Mouse (Mus musculus): ENCODE measurements around the gene Itga1. TPM values are rescaled to one million over a fixed set of nuclear protein-coding genes. Genes with fewer than 3 reads are reported as not detected.
A peak's percentile ranks its signal among the peaks of the same experiment; 100 is the strongest.

The Itga1 gene
- polyA plus RNA-seq, 1 experiment = 16.5 TPM

GRCm38 (mm10) chr13:114980831-114981419, 120.8 kb downstream of the Itga1 start:
- H3K27me3 ChIP-seq (replicated peaks; ENCODE audit: control insufficient read depth, insufficient read depth, low read length) = no peaks in the 10 kb centered on the region
- H3K36me3 ChIP-seq (ENCODE audit: control insufficient read depth, insufficient read depth, low read length) = peaks cover 4% of the 10 kb centered on the region; the same call in 1 of the 2 replicates
- H3K4me3 ChIP-seq (ENCODE audit: insufficient read depth, low read depth, low read length) = no peak overlapping the region
- 55% methylated on average over 10 of the region's 10 CpGs for WGBS
- peak; percentile 43 for TF ChIP-seq CTCF (conservative IDR thresholded peaks at IDR 0.05; ENCODE audit: insufficient read depth, insufficient read length, low read depth, low read length)
- TF ChIP-seq POLR2A (IDR thresholded peaks at IDR 0.05; ENCODE audit: low read depth, low read length) = no peak
- DNase-seq = peak; percentile 67
- H3K27ac ChIP-seq (ENCODE audit: insufficient read depth, low read depth, low read length) = no peak overlapping the region
- no peaks in the 10 kb centered on the region for H3K4me1 ChIP-seq (ENCODE audit: control insufficient read depth, insufficient read depth, low read length)

GRCm38 (mm10) chr13:114974484-114975042, 127.2 kb downstream of the Itga1 start:
- TF ChIP-seq POLR2A (IDR thresholded peaks at IDR 0.05; ENCODE audit: low read depth, low read length) = no peak
- no peak for TF ChIP-seq CTCF (conservative IDR thresholded peaks at IDR 0.05; ENCODE audit: insufficient read depth, insufficient read length, low read depth, low read length)
- WGBS = 57% methylated on average over 6 of the region's 6 CpGs

GRCm38 (mm10) chr13:114971905-114972304, 129.9 kb downstream of the Itga1 start:
- Histone ChIP-seq H3K4me1 (ENCODE audit: control insufficient read depth, insufficient read depth, low read length) (no peaks in the 10 kb centered on the region), H3K36me3 (ENCODE audit: control insufficient read depth, insufficient read depth, low read length) (peaks cover 8% of the 10 kb centered on the region), H3K4me3 (ENCODE audit: insufficient read depth, low read depth, low read length) (no peak overlapping the region), H3K27me3 (replicated peaks; ENCODE audit: control insufficient read depth, insufficient read depth, low read length) (no peaks in the 10 kb centered on the region), H3K27ac (ENCODE audit: insufficient read depth, low read depth, low read length) (no peak overlapping the region)
- 95% methylated on average over 3 of the region's 3 CpGs for WGBS
- TF ChIP-seq CTCF (conservative IDR thresholded peaks at IDR 0.05; ENCODE audit: insufficient read depth, insufficient read length, low read depth, low read length) (no peak), POLR2A (IDR thresholded peaks at IDR 0.05; ENCODE audit: low read depth, low read length) (no peak)
- no peak for DNase-seq

More at GRCm38 (mm10) chr13:114974484-114975042, 127.2 kb downstream of the Itga1 start:
- Histone ChIP-seq H3K4me1 (ENCODE audit: control insufficient read depth, insufficient read depth, low read length) (no peaks in the 10 kb centered on the region), H3K27me3 (replicated peaks; ENCODE audit: control insufficient read depth, insufficient read depth, low read length) (no peaks in the 10 kb centered on the region), H3K4me3 (ENCODE audit: insufficient read depth, low read depth, low read length) (no peak overlapping the region), H3K27ac (ENCODE audit: insufficient read depth, low read depth, low read length) (no peak overlapping the region), H3K36me3 (ENCODE audit: control insufficient read depth, insufficient read depth, low read length) (peaks cover 6% of the 10 kb centered on the region)
- no peak for DNase-seq

- peak; percentile 74 for DNase-seq
- WGBS = 41% methylated on average over 2 of the region's 2 CpGs
- Histone ChIP-seq H3K36me3 (ENCODE audit: control insufficient read depth, insufficient read depth, low read length) (peaks cover 9% of the 10 kb centered on the region), H3K27me3 (replicated peaks; ENCODE audit: control insufficient read depth, insufficient read depth, low read length) (no peaks in the 10 kb centered on the region), H3K27ac (ENCODE audit: insufficient read depth, low read depth, low read length) (no peak overlapping the region), H3K4me3 (ENCODE audit: insufficient read depth, low read depth, low read length) (no peak overlapping the region), H3K4me1 (ENCODE audit: control insufficient read depth, insufficient read depth, low read length) (no peaks in the 10 kb centered on the region)
- TF ChIP-seq CTCF (conservative IDR thresholded peaks at IDR 0.05; ENCODE audit: insufficient read depth, insufficient read length, low read depth, low read length) (peak; percentile 95), POLR2A (IDR thresholded peaks at IDR 0.05; ENCODE audit: low read depth, low read length) (no peak)
Observed at GRCm38 (mm10) chr13:114964233-114964632, 137.5 kb downstream of the Itga1 start.

GRCm38 (mm10) chr13:114954516-114954915, 147.2 kb downstream of the Itga1 start:
- peaks cover 5% of the 10 kb centered on the region for H3K36me3 ChIP-seq (ENCODE audit: control insufficient read depth, insufficient read depth, low read length)
- H3K4me3 ChIP-seq (ENCODE audit: insufficient read depth, low read depth, low read length) = no peak overlapping the region
- H3K27ac ChIP-seq (ENCODE audit: insufficient read depth, low read depth, low read length) = no peak overlapping the region
- no peak for DNase-seq
- no peak for TF ChIP-seq CTCF (conservative IDR thresholded peaks at IDR 0.05; ENCODE audit: insufficient read depth, insufficient read length, low read depth, low read length)
- TF ChIP-seq POLR2A (IDR thresholded peaks at IDR 0.05; ENCODE audit: low read depth, low read length) = no peak
- H3K27me3 ChIP-seq (replicated peaks; ENCODE audit: control insufficient read depth, insufficient read depth, low read length) = no peaks in the 10 kb centered on the region
- no peaks in the 10 kb centered on the region for H3K4me1 ChIP-seq (ENCODE audit: control insufficient read depth, insufficient read depth, low read length)

- H3K27me3 ChIP-seq (replicated peaks; ENCODE audit: control insufficient read depth, insufficient read depth, low read length) = no peaks in the 10 kb centered on the region
- H3K27ac ChIP-seq (ENCODE audit: insufficient read depth, low read depth, low read length) = no peak overlapping the region
- H3K4me1 ChIP-seq (ENCODE audit: control insufficient read depth, insufficient read depth, low read length) = no peaks in the 10 kb centered on the region
- no peak overlapping the region for H3K4me3 ChIP-seq (ENCODE audit: insufficient read depth, low read depth, low read length)
- 82% methylated on average over 7 of the region's 7 CpGs for WGBS
- H3K36me3 ChIP-seq (ENCODE audit: control insufficient read depth, insufficient read depth, low read length) = no peaks in the 10 kb centered on the region
- no peak for DNase-seq
- TF ChIP-seq POLR2A (IDR thresholded peaks at IDR 0.05; ENCODE audit: low read depth, low read length) (no peak), CTCF (conservative IDR thresholded peaks at IDR 0.05; ENCODE audit: insufficient read depth, insufficient read length, low read depth, low read length) (no peak)
Observed at GRCm38 (mm10) chr13:114933541-114933940, 168.2 kb downstream of the Itga1 start.

GRCm38 (mm10) chr13:114931775-114932294, 169.9 kb downstream of the Itga1 start, which contains the start of gene Itga2:
TSS of gene Itga2 (minus strand) at chr13:114932100.
- peak; percentile 52 for DNase-seq
- under 1% methylated on average over 28 of the region's 28 CpGs for WGBS
- Histone ChIP-seq H3K36me3 (ENCODE audit: control insufficient read depth, insufficient read depth, low read length) (no peaks in the 10 kb centered on the region), H3K27me3 (replicated peaks; ENCODE audit: control insufficient read depth, insufficient read depth, low read length) (no peaks in the 10 kb centered on the region), H3K4me1 (ENCODE audit: control insufficient read depth, insufficient read depth, low read length) (no peaks in the 10 kb centered on the region), H3K27ac (ENCODE audit: insufficient read depth, low read depth, low read length) (no peak within 1 kb of the TSS), H3K4me3 (ENCODE audit: insufficient read depth, low read depth, low read length) (peak within 1 kb of the TSS; percentile 41)
- TF ChIP-seq CTCF (conservative IDR thresholded peaks at IDR 0.05; ENCODE audit: insufficient read depth, insufficient read length, low read depth, low read length) = peak; percentile 50
- no peak for TF ChIP-seq POLR2A (IDR thresholded peaks at IDR 0.05; ENCODE audit: low read depth, low read length)

Data from kidney, adult 2 months (tissue).